Comparison of ENCODE assay signal across 1 mouse cellular context in genomic region chr9:57806066-57806481, GRCm38 (mm10).
A peak's percentile ranks its signal among the peaks of the same experiment; 100 is the strongest.
TF ChIP-seq lines count a peak whose summit lies in the region.

No protein-coding gene starts in this region.

TF ChIP-seq in CH12.LX, 34 proteins besides CTCF, POLR2A, EP300 and RAD21 (continued from another document):
- TF ChIP-seq MAZ (IDR thresholded peaks at IDR 0.05; ENCODE audit: low read depth, low read length) (0 out of 2 replicates have a peak, but pooled peaks have one; percentile 63), POLR2AphosphoS2 (IDR thresholded peaks at IDR 0.05; ENCODE audit: low read depth, low read length) (no peak), MEF2A (IDR thresholded peaks at IDR 0.05; ENCODE audit: borderline replicate concordance, low read depth, low read length) (peak; percentile 89; the same call in 1 of the 2 replicates), ETS1 (conservative IDR thresholded peaks at IDR 0.05; ENCODE audit: low read depth, low read length) (peak; percentile 98), MAFK (IDR thresholded peaks at IDR 0.05; ENCODE audit: insufficient replicate concordance, low read length) (peak; percentile 96), MXI1 (IDR thresholded peaks at IDR 0.05; ENCODE audit: low read depth, low read length) (peak; percentile 93), KAT2A (IDR thresholded peaks at IDR 0.05; ENCODE audit: insufficient replicate concordance, low read length) (peak; percentile 58; the same call in 1 of the 2 replicates), JUN (IDR thresholded peaks at IDR 0.05; ENCODE audit: insufficient read depth, low read depth, low read length) (peak; percentile 55; the same call in 1 of the 2 replicates), E2F4 (IDR thresholded peaks at IDR 0.05; ENCODE audit: insufficient replicate concordance, low read depth, low read length) (no peak), ZMIZ1 (IDR thresholded peaks at IDR 0.05; ENCODE audit: low read depth, low read length) (peak; percentile 77), CHD1 (IDR thresholded peaks at IDR 0.05; ENCODE audit: low read depth, low read length) (no peak)
